Mouse (Mus musculus): ENCODE results near the gene Dlat. TPM values are rescaled to one million over a fixed set of nuclear protein-coding genes. Genes with fewer than 3 reads are reported as not detected.

The Dlat gene
- polyA plus RNA-seq, 1 experiment, result 1.3 TPM

DNA sequence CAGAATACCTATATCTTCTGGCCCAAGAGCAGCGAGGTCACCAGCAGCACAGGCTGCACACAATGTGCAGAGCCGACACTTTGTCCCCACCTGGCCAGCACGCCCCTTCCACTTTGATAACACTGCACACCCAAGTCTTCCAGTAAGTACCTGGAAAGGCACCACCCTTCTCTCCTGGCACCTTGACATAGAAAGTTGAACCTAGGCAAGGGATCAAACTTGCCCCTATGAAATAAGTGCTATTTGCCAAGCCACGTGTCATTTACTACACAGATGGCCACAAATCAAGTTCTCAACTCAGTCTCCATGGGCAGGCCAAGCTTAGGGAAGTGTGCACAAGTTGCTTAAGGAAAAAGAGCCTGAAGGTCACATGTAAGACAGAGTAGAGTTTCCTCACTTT lies 72.6 kb downstream of the Dlat start:
- H3K4me1 ChIP-seq (ENCODE audit: control insufficient read depth), result peaks cover 1% of the 10 kb centered on the region; the same call in 1 of the 2 replicates
- no peak for TF ChIP-seq TAL1 (IDR thresholded peaks at IDR 0.05; ENCODE audit: low read length)
- no peak for TF ChIP-seq GATA1 (IDR thresholded peaks at IDR 0.05; ENCODE audit: low read length)
- no peaks in the 10 kb centered on the region for H3K27me3 ChIP-seq (ENCODE audit: control insufficient read depth)
- no peak overlapping the region for H3K4me3 ChIP-seq (replicated peaks)
- H3K9me3 ChIP-seq (ENCODE audit: control insufficient read depth, low read length), result no peaks in the 10 kb centered on the region
- no peaks in the 10 kb centered on the region for H3K36me3 ChIP-seq (ENCODE audit: control insufficient read depth)

GRCm38 (mm10) chr9:50585145-50585818 lies 74.3 kb downstream of the Dlat start:
- TF ChIP-seq GATA1 (IDR thresholded peaks at IDR 0.05; ENCODE audit: low read length) (no peak), TAL1 (IDR thresholded peaks at IDR 0.05; ENCODE audit: low read length) (no peak)

More at GRCm38 (mm10) chr9:50585145-50585818, 74.3 kb downstream of the Dlat start:
- Histone ChIP-seq H3K4me3 (replicated peaks) (no peak overlapping the region), H3K9me3 (ENCODE audit: control insufficient read depth, low read length) (no peaks in the 10 kb centered on the region), H3K27me3 (ENCODE audit: control insufficient read depth) (no peaks in the 10 kb centered on the region), H3K36me3 (ENCODE audit: control insufficient read depth) (no peaks in the 10 kb centered on the region), H3K4me1 (ENCODE audit: control insufficient read depth) (no peaks in the 10 kb centered on the region)

Other genes starting within 250 kb of the Dlat start
- not detected in 2 replicates for gene Plet1, start 165.3 kb downstream of the Dlat start, polyA plus RNA-seq (2012)
- gene Pts, start 131.1 kb downstream of the Dlat start, polyA plus RNA-seq (2012), result 0.35 and 0.37 TPM in 2 replicates
- gene Il18, start 105.0 kb downstream of the Dlat start, polyA plus RNA-seq (2012), result 0.09 TPM in 1 of 2 replicates, not detected in the other
- not detected in 2 replicates for gene Bco2, start 104.6 kb downstream of the Dlat start, polyA plus RNA-seq (2012)
- gene Tex12, start 98.5 kb downstream of the Dlat start, polyA plus RNA-seq (2012), result not detected in 2 replicates
- gene Sdhd, start 56.0 kb downstream of the Dlat start, polyA plus RNA-seq (2012), result 1.3 and 2.3 TPM in 2 replicates
- gene Timm8b, start 55.9 kb downstream of the Dlat start, polyA plus RNA-seq (2012), result 3.3 and 4.0 TPM in 2 replicates
- 0.18 TPM in 1 of 2 replicates, not detected in the other for gene Pih1d2, start 42.5 kb downstream of the Dlat start, polyA plus RNA-seq (2012)
- gene Nkapd1, start 42.3 kb downstream of the Dlat start, polyA plus RNA-seq (2012), result 0.12 and 0.25 TPM in 2 replicates
- not detected in 2 replicates for gene Dixdc1, start 79.7 kb upstream of the Dlat start, polyA plus RNA-seq (2012)
- gene 2310030G06Rik, start 86.8 kb upstream of the Dlat start, polyA plus RNA-seq (2012), result not detected in 2 replicates
- not detected in 2 replicates for gene Cryab, start 91.5 kb upstream of the Dlat start, polyA plus RNA-seq (2012)
- gene Hspb2, start 92.6 kb upstream of the Dlat start, polyA plus RNA-seq (2012), result not detected in 2 replicates
- gene Fdxacb1, start 108.5 kb upstream of the Dlat start, polyA plus RNA-seq (2012), result 0.13 and 0.22 TPM in 2 replicates
- gene Alg9, start 115.2 kb upstream of the Dlat start, polyA plus RNA-seq (2012), result 0.22 and 0.31 TPM in 2 replicates
- 0.38 and 0.41 TPM in 2 replicates for gene 1110032A03Rik, start 115.7 kb upstream of the Dlat start, polyA plus RNA-seq (2012)
- 0.75 and 0.92 TPM in 2 replicates for gene Ppp2r1b, start 185.5 kb upstream of the Dlat start, polyA plus RNA-seq (2012)

Data from erythroblast, embryonic 14.5 days (primary cell).